Mouse (Mus musculus) v-Abl transformed pro-B cells (cell line): ENCODE measurements around the gene Ifna4.

Experiments
- in situ Hi-C, 2 experiments: fragments of 400-800 bp; cut with MboI; formaldehyde crosslinking; loops; one replicate each; pipeline ENCODE4 v1.15.1; 2025; ENCODE audit not compliant: unreplicated experiment in 2 of 2

The Ifna4 gene

GRCm38 (mm10) chr4:88863309-88863708 is 21.6 kb downstream of the Ifna4 start:
- in situ Hi-C loops: loop anchor here (10.0 to 25.0 kb wide), 2 partner anchors 159 to 424 kb away; partner anchors contain the start of gene Cdkn2a (in 1 of the 2)

DNA sequence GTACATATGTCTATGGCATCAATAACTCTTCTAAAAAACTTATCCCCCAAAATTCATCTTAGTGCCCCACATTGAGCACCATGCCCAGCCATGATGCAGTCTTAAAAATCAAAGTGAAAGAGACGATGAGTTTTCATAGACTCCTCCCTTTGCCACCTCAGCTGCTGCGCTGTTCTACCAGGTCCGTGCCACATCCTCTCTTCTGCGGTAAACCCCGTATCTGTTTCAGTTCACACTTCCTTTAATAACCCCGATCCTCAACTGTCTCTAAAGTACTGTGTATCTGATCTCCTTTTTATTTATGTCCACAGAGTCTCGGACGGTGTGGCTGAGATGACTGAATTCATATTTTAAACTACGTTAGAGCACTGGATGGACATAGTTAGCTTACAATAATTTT is 22.9 kb downstream of the Ifna4 start:
- in situ Hi-C loops: loop anchor here (10.0 to 25.0 kb wide), 2 partner anchors 160 to 423 kb away; partner anchors contain the start of gene Cdkn2a (in 1 of the 2)

GRCm38 (mm10) chr4:88865011-88865569 is 23.4 kb downstream of the Ifna4 start:
- in situ Hi-C loops: loop anchor here (10.0 to 25.0 kb wide), 2 partner anchors 160 to 422 kb away; partner anchors contain the start of gene Cdkn2a (in 1 of the 2)

GRCm38 (mm10) chr4:88867366-88867925 is 25.8 kb downstream of the Ifna4 start:
- in situ Hi-C loops: loop anchor here (10.0 to 25.0 kb wide), 2 partner anchors 163 to 420 kb away; partner anchors contain the start of gene Cdkn2a (in 1 of the 2)

DNA sequence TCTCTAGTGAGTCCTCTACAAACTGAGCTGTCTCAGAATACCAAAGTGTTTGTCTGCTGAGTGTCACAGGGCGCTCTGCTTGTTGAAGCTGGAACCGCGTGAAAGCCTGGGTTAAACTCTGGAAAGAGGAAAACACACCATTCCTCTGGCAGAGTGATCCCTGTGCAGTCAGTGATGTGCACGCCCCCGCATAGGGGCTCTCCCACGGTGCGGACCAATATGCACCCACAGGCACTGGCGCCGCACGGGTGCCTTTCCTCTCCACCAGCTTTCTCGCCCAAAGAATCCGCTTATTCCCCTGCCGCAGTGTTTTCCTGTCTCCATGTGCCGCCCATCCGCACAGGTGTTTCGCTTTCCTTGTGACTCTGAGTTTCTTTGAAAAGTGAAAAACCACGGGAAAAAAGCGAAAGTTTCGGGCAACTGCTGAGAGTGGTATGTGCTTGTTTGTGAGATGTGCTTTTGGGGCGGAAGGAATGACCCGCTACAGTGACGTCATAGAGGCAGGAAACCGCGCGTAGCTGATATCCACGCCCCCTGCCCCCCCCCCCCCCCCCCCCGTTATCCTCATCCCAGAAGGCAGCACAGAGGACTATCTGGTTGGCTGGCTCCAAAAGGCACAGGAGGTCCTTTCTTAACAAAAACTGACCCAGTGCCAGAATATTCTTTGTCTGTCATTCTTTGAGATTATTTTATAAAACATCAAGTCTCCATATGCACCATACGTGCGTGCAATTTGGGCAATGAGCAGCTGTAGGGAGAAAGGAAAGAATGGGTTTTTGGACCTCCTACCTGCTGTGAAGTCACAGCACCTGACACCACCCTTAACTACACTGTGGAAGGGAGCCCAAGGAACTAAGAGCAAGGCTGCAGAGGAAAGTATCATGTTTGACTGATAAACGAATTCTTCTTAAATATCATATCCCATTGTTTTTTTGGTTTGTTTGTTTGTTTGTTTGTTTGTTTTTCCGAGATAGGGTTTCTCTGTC is 26.6 kb downstream of the Ifna4 start:
- in situ Hi-C loops: loop anchor here (10.0 to 25.0 kb wide), 2 partner anchors 163 to 419 kb away; partner anchors contain the start of gene Cdkn2a (in 1 of the 2)

DNA sequence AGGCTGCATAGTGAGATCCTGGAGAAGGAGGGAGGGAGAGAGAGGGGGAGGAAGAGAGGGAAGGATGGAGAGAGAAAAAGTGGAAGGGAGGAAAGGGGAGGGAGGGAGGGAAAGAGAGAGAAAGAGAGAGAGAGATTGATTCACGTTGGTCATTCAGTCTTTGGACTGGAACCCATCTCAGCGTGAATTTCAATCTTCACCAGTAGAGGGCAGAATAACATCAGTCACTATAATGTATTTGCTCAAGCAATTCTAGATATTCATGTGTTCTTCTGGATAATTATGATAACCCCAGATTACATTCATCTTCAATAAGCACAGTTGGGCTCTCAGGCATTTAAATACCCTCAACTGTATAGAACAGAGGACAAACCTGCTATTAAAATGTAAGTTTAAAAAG is 31.0 kb downstream of the Ifna4 start:
- in situ Hi-C loops: loop anchor here (5.0 to 25.0 kb wide), 5 partner anchors 255 to 822 kb away; partner anchors contain the start of gene Cdkn2a (in 1 of the 2)

GRCm38 (mm10) chr4:88875435-88876095 is 33.9 kb downstream of the Ifna4 start:
- in situ Hi-C loops: loop anchor here (10.0 kb wide), 2 partner anchors 649 to 819 kb away; no protein-coding TSS in a partner anchor

GRCm38 (mm10) chr4:88876520-88876919 is 34.9 kb downstream of the Ifna4 start:
- in situ Hi-C loops: loop anchor here (10.0 kb wide), 2 partner anchors 648 to 818 kb away; no protein-coding TSS in a partner anchor

- in situ Hi-C loops: loop anchor here (10.0 kb wide), 2 partner anchors 647 to 817 kb away; no protein-coding TSS in a partner anchor
Measured at GRCm38 (mm10) chr4:88878246-88878645, 36.6 kb downstream of the Ifna4 start.

- in situ Hi-C loops: loop anchor here (10.0 kb wide), 2 partner anchors 646 to 816 kb away; no protein-coding TSS in a partner anchor
Measured at GRCm38 (mm10) chr4:88878772-88879171, 37.1 kb downstream of the Ifna4 start.

DNA sequence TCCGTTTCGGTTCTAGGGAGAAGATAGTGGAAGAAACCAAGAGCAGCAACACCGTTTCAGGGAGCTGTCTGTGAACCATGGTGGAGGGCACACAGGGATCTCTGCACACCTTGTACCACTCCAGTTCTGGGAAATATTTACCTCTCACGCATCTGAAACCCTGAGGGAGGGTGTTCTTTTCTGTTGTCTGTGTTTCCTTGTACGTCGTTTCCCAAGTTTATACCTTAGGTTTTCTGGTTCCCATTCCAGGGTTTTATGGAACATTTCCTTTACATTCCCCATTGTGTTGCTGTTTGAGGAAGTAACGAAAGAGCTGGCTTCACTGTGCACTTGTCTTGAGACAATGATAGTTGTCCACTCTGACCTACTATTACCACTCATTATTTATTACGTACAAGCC is 38.4 kb downstream of the Ifna4 start, which contains the start of gene Ifne:
TSS of gene Ifne (minus strand) at position 101 of the 400 bp plus-strand sequence.
- in situ Hi-C loops: no loop called here

DNA sequence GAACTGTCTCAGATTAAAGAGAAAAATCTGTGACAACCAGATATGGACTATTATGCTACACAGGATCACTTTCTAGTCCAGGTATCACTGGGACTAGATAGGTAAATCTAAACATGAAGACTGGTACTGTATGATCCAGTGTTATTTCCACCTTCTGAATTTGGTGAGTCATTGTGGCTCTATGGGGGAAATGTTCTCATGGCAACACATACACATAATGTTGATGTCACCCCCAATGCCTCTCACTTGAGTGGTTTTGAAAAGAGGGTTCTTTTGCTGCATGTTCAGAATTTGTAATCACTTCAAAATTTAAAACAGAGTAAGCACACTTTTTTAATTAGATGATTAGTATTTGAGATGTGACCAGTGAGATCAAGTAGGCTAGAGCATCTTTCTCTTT is 46.6 kb downstream of the Ifna4 start:
- in situ Hi-C loops: no loop called here
